Mouse (Mus musculus): ENCODE data around the gene Exoc7. TPM values are rescaled to one million over a fixed set of nuclear protein-coding genes. Genes with fewer than 3 reads are reported as not detected.

The Exoc7 gene
- polyA plus RNA-seq, 1 experiment from 2014 or later = 61.3 TPM

DNA sequence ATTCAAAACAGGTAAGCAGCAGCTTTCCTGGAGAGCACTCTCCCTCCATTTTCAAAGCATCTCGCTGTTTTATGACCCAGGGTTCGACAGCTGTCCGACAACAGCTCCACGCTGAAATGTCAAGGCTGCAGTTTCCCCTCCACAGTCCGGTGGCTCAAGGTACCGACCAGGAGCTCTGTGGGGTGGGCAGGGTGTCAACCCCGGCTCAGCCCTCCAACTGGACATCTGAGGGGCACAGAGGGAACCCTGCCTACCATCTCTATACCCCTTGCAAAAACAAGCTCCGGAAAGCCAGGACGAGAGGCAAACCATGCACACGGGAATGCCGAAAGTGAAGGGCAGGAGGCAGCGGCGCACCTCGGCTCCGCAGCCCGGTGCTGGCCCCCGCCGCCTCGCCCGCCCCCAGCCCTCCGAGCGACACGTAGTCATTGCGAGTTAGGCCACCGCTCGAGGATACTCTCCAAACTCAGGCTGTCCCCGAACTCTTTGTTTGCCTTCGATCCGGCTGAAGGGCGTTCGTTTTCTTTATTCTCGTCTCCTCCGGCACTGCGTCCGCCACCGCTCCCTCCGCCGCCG is 33.5 kb downstream of the Exoc7 start:
- Histone ChIP-seq H3K4me1 (ENCODE audit: control insufficient read depth, insufficient read depth, low read length) (peaks cover 17% of the 10 kb centered on the region), H3K9ac (ENCODE audit: low read length) (peak overlapping the region; percentile 93), H3K27ac (ENCODE audit: low read depth, low read length) (peak overlapping the region; percentile 41; the same call in 1 of the 2 replicates), H3K4me2 (peak overlapping the region; percentile 95), H3K27me3 (ENCODE audit: control insufficient read depth, insufficient read depth, low read length) (no peaks in the 10 kb centered on the region), H3K36me3 (ENCODE audit: control insufficient read depth, insufficient read depth, low read length) (no peaks in the 10 kb centered on the region; the same call in 1 of the 2 replicates), H3K9me3 (ENCODE audit: control insufficient read depth, low read length) (no peaks in the 10 kb centered on the region), H3K4me3 (ENCODE audit: low read depth, low read length) (peak overlapping the region; percentile 96)
- WGBS = under 1% methylated on average over 37 of the region's 39 CpGs
- ATAC-seq (ENCODE audit: low FRiP score) (peak; percentile 69), DNase-seq (ENCODE audit: low spot score, missing footprints) (peak; percentile 88)

DNA sequence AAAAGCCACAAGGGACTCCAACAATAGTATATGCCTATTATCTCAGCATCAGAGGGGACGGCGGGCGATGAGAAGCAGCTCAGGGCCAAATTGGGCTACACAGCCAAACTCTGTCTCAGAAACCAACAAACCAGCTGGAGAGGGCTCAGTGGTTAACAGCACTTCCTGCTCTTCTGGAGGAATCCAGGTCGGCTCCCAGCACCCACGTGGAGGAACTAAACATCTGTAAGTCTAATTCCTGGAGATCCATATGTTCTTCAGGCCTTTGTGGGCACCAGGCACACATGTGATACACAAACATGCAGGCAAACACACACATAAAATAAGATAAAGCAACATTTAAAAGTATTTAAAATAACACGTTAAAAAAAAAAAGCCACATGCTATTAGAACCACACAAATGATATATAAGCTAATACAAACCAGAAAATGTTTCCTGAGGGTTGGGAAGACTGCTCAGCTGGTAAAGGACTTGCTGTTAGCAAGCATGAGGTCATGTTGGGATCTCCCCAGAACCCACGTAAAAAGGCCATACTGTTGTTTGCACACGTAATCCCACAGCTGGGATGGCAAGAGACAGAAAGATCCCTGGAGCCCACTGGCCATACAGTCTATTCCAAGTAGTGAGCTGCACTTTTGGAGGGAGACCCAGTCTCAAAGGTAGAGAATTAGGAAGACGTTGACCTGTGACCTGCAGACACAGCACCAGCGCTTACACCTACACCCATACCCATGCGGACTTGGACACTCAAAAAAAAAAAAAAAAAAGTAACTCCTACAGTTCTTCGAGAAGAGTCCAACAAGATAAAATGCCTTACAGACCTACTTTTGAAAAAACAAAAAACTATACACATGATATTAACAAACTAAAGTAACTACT is 34.2 kb downstream of the Exoc7 start:
- H3K27me3 ChIP-seq (ENCODE audit: control insufficient read depth, insufficient read depth, low read length) = no peaks in the 10 kb centered on the region
- H3K4me3 ChIP-seq (ENCODE audit: low read depth, low read length) = peak overlapping the region; percentile 96
- no peaks in the 10 kb centered on the region for H3K9me3 ChIP-seq (ENCODE audit: control insufficient read depth, low read length)
- peaks cover 3% of the 10 kb centered on the region for H3K36me3 ChIP-seq (ENCODE audit: control insufficient read depth, insufficient read depth, low read length)
- ATAC-seq (ENCODE audit: low FRiP score) = no peak
- no peak overlapping the region for H3K27ac ChIP-seq (ENCODE audit: low read depth, low read length)
- peak overlapping the region; percentile 93 for H3K9ac ChIP-seq (ENCODE audit: low read length)
- WGBS = 64% methylated on average over 12 of the region's 12 CpGs
- DNase-seq (ENCODE audit: low spot score, missing footprints) = no peak
- peaks cover 17% of the 10 kb centered on the region for H3K4me1 ChIP-seq (ENCODE audit: control insufficient read depth, insufficient read depth, low read length)
- H3K4me2 ChIP-seq = peak overlapping the region; percentile 95

DNA sequence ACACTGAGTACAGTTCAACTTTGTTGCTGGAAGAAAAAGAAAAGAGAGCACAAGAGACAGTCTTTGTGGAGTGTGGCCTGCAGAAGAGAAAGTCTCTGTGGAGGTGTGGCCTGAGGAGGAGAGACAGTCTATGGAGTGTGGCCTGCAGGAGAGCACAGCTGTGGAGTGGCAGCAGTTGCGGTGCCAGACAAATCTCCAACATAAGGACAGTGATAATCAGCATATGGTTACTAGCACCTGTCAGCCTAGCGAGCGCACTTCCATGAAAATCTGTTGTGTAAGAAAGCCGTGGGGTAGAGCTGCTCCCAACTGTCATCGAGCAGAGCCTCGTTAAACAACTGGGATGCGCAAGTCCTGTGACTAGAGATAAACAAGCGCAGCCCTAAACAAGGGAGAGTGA is 37.5 kb downstream of the Exoc7 start:
- no peak overlapping the region for H3K9ac ChIP-seq (ENCODE audit: low read length)
- no peak for ATAC-seq (ENCODE audit: low FRiP score)

DNA sequence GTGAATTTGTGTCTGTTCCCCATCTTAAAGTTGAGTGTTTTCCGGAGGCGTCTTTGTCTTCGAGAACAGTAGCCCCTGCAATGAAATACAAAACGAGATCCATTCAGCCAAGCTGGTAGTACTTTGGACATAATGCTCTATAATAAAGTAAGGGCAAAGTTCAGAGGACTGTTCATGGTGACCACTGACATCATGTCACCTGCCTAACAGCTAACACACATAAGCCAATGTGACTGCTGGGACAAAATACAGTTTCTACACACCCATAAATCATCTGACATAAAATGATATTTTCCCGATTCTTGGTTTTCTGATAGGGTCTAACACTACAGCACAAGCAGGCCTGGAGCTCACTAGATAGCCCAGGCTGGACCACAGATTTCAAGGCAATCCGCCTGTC is 38.7 kb downstream of the Exoc7 start:
- H3K36me3 ChIP-seq (ENCODE audit: control insufficient read depth, insufficient read depth, low read length) = peaks cover 24% of the 10 kb centered on the region
- H3K9me3 ChIP-seq (ENCODE audit: control insufficient read depth, low read length) = no peaks in the 10 kb centered on the region
- no peak overlapping the region for H3K4me3 ChIP-seq (ENCODE audit: low read depth, low read length)
- H3K9ac ChIP-seq (ENCODE audit: low read length) = no peak overlapping the region
- 95% methylated on average over 6 of the region's 6 CpGs for WGBS
- DNase-seq (ENCODE audit: low spot score, missing footprints) (no peak), ATAC-seq (ENCODE audit: low FRiP score) (no peak)
- no peaks in the 10 kb centered on the region for H3K27me3 ChIP-seq (ENCODE audit: control insufficient read depth, insufficient read depth, low read length)
- peaks cover 11% of the 10 kb centered on the region for H3K4me1 ChIP-seq (ENCODE audit: control insufficient read depth, insufficient read depth, low read length)
- H3K4me2 ChIP-seq = no peak overlapping the region
- no peak overlapping the region for H3K27ac ChIP-seq (ENCODE audit: low read depth, low read length)

More for the DNA sequence above, 37.5 kb downstream of the Exoc7 start:
- Histone ChIP-seq H3K9me3 (ENCODE audit: control insufficient read depth, low read length) (no peaks in the 10 kb centered on the region), H3K4me3 (ENCODE audit: low read depth, low read length) (no peak overlapping the region), H3K36me3 (ENCODE audit: control insufficient read depth, insufficient read depth, low read length) (peaks cover 17% of the 10 kb centered on the region), H3K27me3 (ENCODE audit: control insufficient read depth, insufficient read depth, low read length) (no peaks in the 10 kb centered on the region), H3K4me1 (ENCODE audit: control insufficient read depth, insufficient read depth, low read length) (peaks cover 13% of the 10 kb centered on the region), H3K27ac (ENCODE audit: low read depth, low read length) (no peak overlapping the region), H3K4me2 (no peak overlapping the region)
- 93% methylated on average over 8 of the region's 8 CpGs for WGBS
- DNase-seq (ENCODE audit: low spot score, missing footprints) = no peak

DNA sequence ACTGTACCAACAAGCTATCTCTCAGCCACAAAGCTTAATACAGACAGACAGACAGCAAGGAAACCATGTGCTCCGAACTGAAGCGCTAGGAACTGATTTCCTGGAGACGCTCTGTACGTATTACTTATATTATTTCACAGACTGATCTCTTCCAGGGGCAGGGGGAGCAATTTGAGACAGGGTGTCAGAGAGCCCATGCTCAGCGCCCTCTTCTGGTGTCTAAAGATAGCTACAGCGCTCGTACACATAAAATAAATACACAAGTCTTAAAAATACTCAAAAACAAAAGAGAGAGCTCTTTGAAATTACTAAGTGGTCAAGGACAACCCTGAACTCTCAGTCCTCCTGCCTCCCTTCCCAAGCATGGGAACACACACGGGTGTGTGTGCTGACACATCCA is 39.4 kb downstream of the Exoc7 start:
- no peak overlapping the region for H3K4me2 ChIP-seq
- H3K36me3 ChIP-seq (ENCODE audit: control insufficient read depth, insufficient read depth, low read length) = peaks cover 24% of the 10 kb centered on the region

DNA sequence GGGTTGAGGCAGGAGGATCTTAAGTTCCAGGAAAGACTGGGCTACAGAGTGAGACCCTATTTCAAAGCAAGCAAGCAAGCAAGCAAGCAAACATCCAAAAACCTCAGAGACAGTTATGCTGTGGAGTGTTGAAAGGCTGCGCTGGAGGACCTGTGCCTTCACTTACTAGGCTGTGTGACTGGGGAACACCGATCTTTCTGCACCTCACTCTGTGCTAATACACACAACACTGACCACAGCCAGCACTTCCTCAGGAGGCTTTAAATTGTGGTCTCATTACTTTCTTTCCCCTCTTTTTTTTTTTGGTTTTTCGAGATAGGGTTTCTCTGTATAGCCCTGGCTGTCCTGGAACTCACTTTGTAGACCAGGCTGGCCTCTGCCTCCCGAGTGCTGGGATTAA is 41.2 kb downstream of the Exoc7 start:
- Histone ChIP-seq H3K4me3 (ENCODE audit: low read depth, low read length) (no peak overlapping the region), H3K9me3 (ENCODE audit: control insufficient read depth, low read length) (no peaks in the 10 kb centered on the region), H3K36me3 (ENCODE audit: control insufficient read depth, insufficient read depth, low read length) (peaks cover 28% of the 10 kb centered on the region), H3K4me2 (no peak overlapping the region), H3K9ac (ENCODE audit: low read length) (no peak overlapping the region), H3K27me3 (ENCODE audit: control insufficient read depth, insufficient read depth, low read length) (no peaks in the 10 kb centered on the region), H3K4me1 (ENCODE audit: control insufficient read depth, insufficient read depth, low read length) (no peaks in the 10 kb centered on the region), H3K27ac (ENCODE audit: low read depth, low read length) (no peak overlapping the region)
- DNase-seq (ENCODE audit: low spot score, missing footprints) (no peak), ATAC-seq (ENCODE audit: low FRiP score) (no peak)
- 95% methylated on average over 4 of the region's 4 CpGs for WGBS

More for the DNA sequence above, 39.4 kb downstream of the Exoc7 start:
- no peak overlapping the region for H3K4me3 ChIP-seq (ENCODE audit: low read depth, low read length)
- H3K27me3 ChIP-seq (ENCODE audit: control insufficient read depth, insufficient read depth, low read length) = no peaks in the 10 kb centered on the region
- peaks cover 4% of the 10 kb centered on the region for H3K4me1 ChIP-seq (ENCODE audit: control insufficient read depth, insufficient read depth, low read length)
- DNase-seq (ENCODE audit: low spot score, missing footprints) = no peak
- no peak overlapping the region for H3K9ac ChIP-seq (ENCODE audit: low read length)
- H3K9me3 ChIP-seq (ENCODE audit: control insufficient read depth, low read length) = no peaks in the 10 kb centered on the region
- ATAC-seq (ENCODE audit: low FRiP score) = no peak
- 89% methylated on average over 8 of the region's 8 CpGs for WGBS
- no peak overlapping the region for H3K27ac ChIP-seq (ENCODE audit: low read depth, low read length)

DNA sequence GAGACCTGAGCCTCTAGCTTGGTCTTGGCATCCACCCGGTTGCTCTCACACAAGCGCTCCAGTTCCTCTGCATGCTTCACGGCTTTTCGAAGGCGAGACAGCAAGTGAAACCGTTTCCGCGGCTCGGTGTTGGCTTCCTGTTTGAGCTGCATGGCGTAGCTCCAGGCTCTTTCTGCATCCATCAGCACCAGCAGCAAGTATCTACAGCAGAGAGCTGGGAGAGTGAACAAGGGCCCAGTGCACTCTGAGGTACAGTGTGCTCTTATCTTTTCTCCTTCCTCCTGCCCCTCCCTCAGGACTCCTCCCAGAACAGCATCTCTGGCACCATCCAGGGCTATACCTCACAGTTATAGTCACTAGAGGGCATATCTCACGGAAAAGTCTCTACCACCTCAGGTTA is 41.7 kb downstream of the Exoc7 start:
- ATAC-seq (ENCODE audit: low FRiP score) (no peak), DNase-seq (ENCODE audit: low spot score, missing footprints) (no peak)
- Histone ChIP-seq H3K4me3 (ENCODE audit: low read depth, low read length) (no peak overlapping the region), H3K4me2 (no peak overlapping the region), H3K27me3 (ENCODE audit: control insufficient read depth, insufficient read depth, low read length) (no peaks in the 10 kb centered on the region), H3K4me1 (ENCODE audit: control insufficient read depth, insufficient read depth, low read length) (no peaks in the 10 kb centered on the region), H3K36me3 (ENCODE audit: control insufficient read depth, insufficient read depth, low read length) (peaks cover 32% of the 10 kb centered on the region), H3K27ac (ENCODE audit: low read depth, low read length) (no peak overlapping the region), H3K9ac (ENCODE audit: low read length) (no peak overlapping the region), H3K9me3 (ENCODE audit: control insufficient read depth, low read length) (no peaks in the 10 kb centered on the region)
- 90% methylated on average over 11 of the region's 11 CpGs for WGBS

DNA sequence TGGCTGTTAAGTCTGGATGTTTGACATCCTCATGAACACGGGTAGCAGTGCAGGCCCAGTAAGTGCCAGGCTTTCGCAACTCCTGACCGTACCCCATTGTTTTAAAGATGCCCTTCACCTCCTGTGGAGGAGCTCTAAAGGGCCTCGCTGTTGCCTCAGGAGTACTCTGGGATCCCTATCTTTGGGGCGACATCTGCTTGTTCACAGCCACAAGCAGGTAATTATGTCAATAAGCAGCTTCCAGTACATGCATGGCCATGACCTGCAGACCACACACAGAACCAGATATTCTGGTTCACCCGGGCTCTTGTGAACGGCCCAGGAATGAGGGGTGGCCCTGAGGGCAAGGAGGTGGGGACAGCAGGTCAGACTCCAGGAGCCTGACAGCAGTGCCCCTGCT is 46.8 kb downstream of the Exoc7 start:
- H3K36me3 ChIP-seq (ENCODE audit: control insufficient read depth, insufficient read depth, low read length) = peaks cover 31% of the 10 kb centered on the region
- H3K27ac ChIP-seq (ENCODE audit: low read depth, low read length) = no peak overlapping the region
- H3K27me3 ChIP-seq (ENCODE audit: control insufficient read depth, insufficient read depth, low read length) = no peaks in the 10 kb centered on the region
- 96% methylated on average over 7 of the region's 7 CpGs for WGBS
- ATAC-seq (ENCODE audit: low FRiP score) (no peak), DNase-seq (ENCODE audit: low spot score, missing footprints) (no peak)
- H3K9ac ChIP-seq (ENCODE audit: low read length) = no peak overlapping the region
- no peak overlapping the region for H3K4me2 ChIP-seq
- H3K4me3 ChIP-seq (ENCODE audit: low read depth, low read length) = no peak overlapping the region
- no peaks in the 10 kb centered on the region for H3K4me1 ChIP-seq (ENCODE audit: control insufficient read depth, insufficient read depth, low read length)
- no peaks in the 10 kb centered on the region for H3K9me3 ChIP-seq (ENCODE audit: control insufficient read depth, low read length)

DNA sequence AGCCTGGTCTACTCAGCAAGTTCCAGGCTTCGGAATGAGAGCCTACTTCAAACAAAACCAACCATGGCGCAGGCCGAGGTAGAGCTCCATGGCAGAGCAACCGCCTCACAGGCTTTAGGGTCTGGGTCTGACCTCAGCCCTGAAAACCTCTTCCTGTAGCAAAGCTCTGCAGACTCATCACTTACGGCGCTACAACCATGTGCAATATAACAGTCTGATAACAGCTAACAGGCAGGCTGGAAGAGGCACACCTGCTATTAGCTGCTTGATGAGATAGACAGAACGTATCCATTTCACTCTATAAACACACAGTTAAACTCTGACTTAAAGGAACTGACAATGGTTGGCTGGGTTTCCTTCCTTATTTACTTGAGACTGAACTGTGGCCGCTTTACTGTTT is 47.6 kb downstream of the Exoc7 start:
- H3K27me3 ChIP-seq (ENCODE audit: control insufficient read depth, insufficient read depth, low read length) = no peaks in the 10 kb centered on the region
- no peaks in the 10 kb centered on the region for H3K4me1 ChIP-seq (ENCODE audit: control insufficient read depth, insufficient read depth, low read length)
- 97% methylated on average over 8 of the region's 8 CpGs for WGBS
- H3K4me3 ChIP-seq (ENCODE audit: low read depth, low read length) = no peak overlapping the region
- no peaks in the 10 kb centered on the region for H3K9me3 ChIP-seq (ENCODE audit: control insufficient read depth, low read length)
- peaks cover 29% of the 10 kb centered on the region for H3K36me3 ChIP-seq (ENCODE audit: control insufficient read depth, insufficient read depth, low read length)
- ATAC-seq (ENCODE audit: low FRiP score) (no peak), DNase-seq (ENCODE audit: low spot score, missing footprints) (no peak)
- no peak overlapping the region for H3K9ac ChIP-seq (ENCODE audit: low read length)
- H3K27ac ChIP-seq (ENCODE audit: low read depth, low read length) = no peak overlapping the region
- no peak overlapping the region for H3K4me2 ChIP-seq

Data from midbrain, embryonic 11.5 days (tissue).